18 mouse cellular contexts compared by ENCODE assay signal in the genomic region with DNA sequence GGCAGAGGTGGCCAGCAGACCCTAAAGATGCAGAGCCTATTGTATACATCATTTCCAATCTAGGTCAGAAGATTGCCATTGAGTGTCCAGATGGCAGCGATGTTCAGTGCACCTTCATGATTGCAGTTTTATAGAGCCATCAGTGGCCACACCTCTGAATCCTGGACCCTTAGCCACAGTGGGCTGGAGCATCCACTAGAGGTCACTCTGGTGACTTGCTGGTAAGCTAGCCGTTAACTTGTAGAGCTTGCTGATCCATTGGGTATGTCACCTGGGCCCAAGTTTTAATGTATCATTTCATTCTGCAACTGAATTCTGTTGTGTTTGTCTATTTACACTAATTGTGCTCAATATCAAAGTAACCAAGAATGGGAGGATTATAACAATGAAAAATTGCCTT. TPM values are rescaled to one million over a fixed set of nuclear protein-coding genes. Genes with fewer than 3 reads are reported as not detected.
DNase-seq lines count a peak whose midpoint lies in the region.
"Had no signal": no experiment of that assay in that cellular context is flagged by ENCODE, and none has a peak within 500 bp of the region (broad histone marks: within the 10 kb centered on the region; RNA-seq: fewer than 3 reads in every experiment).

No protein-coding gene starts in this region.

- WGBS in embryonic facial prominence, embryonic 10.5 days, result 63% methylated on average over 2 of the region's 2 CpGs

- H3K27ac ChIP-seq in embryonic facial prominence, embryonic 10.5 days (replicated peaks), result no peak overlapping the region
- H3K27ac ChIP-seq: embryonic facial prominence, embryonic 13.5 days; limb, embryonic 15.5 days; midbrain, embryonic 10.5 days had no signal

- no peaks in the 10 kb centered on the region for H3K27me3 ChIP-seq in embryonic facial prominence, embryonic 10.5 days (replicated peaks; ENCODE audit: low read depth, poor library complexity, severe bottlenecking)
- H3K27me3 ChIP-seq: limb, embryonic 15.5 days had no signal

- H3K4me3 ChIP-seq in embryonic facial prominence, embryonic 10.5 days, result no peak overlapping the region
- H3K4me3 ChIP-seq: embryonic facial prominence, embryonic 13.5 days; limb, embryonic 15.5 days; midbrain, embryonic 10.5 days had no signal

- H3K4me1 ChIP-seq in embryonic facial prominence, embryonic 10.5 days, result no peaks in the 10 kb centered on the region
- H3K4me1 ChIP-seq: embryonic facial prominence, embryonic 13.5 days had no signal

- DNase-seq in cerebellum, postnatal 10 days, result peak; percentile 13 to 20
- DNase-seq in cerebellum, adult 11 months, result no peak
- DNase-seq in kidney, postnatal 10 days, result peak; percentile 11
- no peak for DNase-seq in kidney, postnatal 25 days
- peak; percentile 6 for DNase-seq in retina, embryonic 14.5 days (ENCODE audit: low spot score)
- no peak for DNase-seq in retina, postnatal 1 day
- no peak for DNase-seq in embryonic facial prominence, embryonic 10.5 days (ENCODE audit: low spot score)
- DNase-seq in layer of hippocampus, adult 9-10 months (ENCODE audit: low spot score), result no peak
- DNase-seq: cerebellum, adult 9-10 months; gastrocnemius, postnatal 25 days; heart, postnatal 14 days had no signal

- H3K9me3 ChIP-seq in embryonic facial prominence, embryonic 10.5 days, result no peaks in the 10 kb centered on the region
- H3K9me3 ChIP-seq: embryonic facial prominence, embryonic 13.5 days; limb, embryonic 15.5 days; midbrain, embryonic 10.5 days had no signal

- H3K36me3 ChIP-seq in embryonic facial prominence, embryonic 10.5 days (replicated peaks), result no peaks in the 10 kb centered on the region
- H3K36me3 ChIP-seq: embryonic facial prominence, embryonic 13.5 days; limb, embryonic 15.5 days; midbrain, embryonic 10.5 days had no signal

RNA-seq across cellular contexts. Expression of a gene that starts 14.6 kb away (rescaled TPM):
- 0.67 and 1.2 TPM in 2 replicates for polyA plus RNA-seq in embryonic facial prominence, embryonic 10.5 days (2016; fragmentation: Nextera tagmentation; extraction: Ambion mirVana)

RNA-seq across cellular contexts. Expression of a gene that starts 32.4 kb away (rescaled TPM):
- polyA plus RNA-seq in embryonic facial prominence, embryonic 10.5 days (2016; fragmentation: Nextera tagmentation; extraction: Ambion mirVana), result not detected in 2 replicates
- polyA plus RNA-seq: brain, embryonic 14.5 days; embryonic facial prominence, embryonic 13.5 days; forebrain, embryonic 14.5 days; intestine, embryonic 14.5 days; limb, embryonic 15.5 days; midbrain, embryonic 10.5 days; thymus, postnatal 0 days had no signal

Comparison
In these comparisons a context has a peak if more than half of its experiments do, and no peak if none do; other contexts are left out.
1. DNase-seq: peak in cerebellum, postnatal 10 days (2 of 2), kidney, postnatal 10 days (single experiment) and retina, embryonic 14.5 days (single experiment); none in cerebellum, adult 11 months (single experiment), kidney, postnatal 25 days (0 of 2), retina, postnatal 1 day (single experiment), embryonic facial prominence, embryonic 10.5 days (single experiment) and layer of hippocampus, adult 9-10 months (single experiment).